Mouse (Mus musculus): Measurements from ENCODE around the gene Aldoart1.

GRCm38 (mm10) chr4:72836430-72836829, 16.0 kb downstream of the Aldoart1 start:
- TF ChIP-seq NRF1 (IDR thresholded peaks at IDR 0.05; ENCODE audit: low read depth, low read length) (no peak), CTCF (conservative IDR thresholded peaks at IDR 0.05 in 1 of 2, IDR thresholded peaks at IDR 0.05 in 1 of 2; ENCODE audit: low read depth in 2 of 2, low read length in 2 of 2) (no peak), ZKSCAN1 (IDR thresholded peaks at IDR 0.05; ENCODE audit: borderline replicate concordance, low read depth, low read length) (no peak), UBTF (IDR thresholded peaks at IDR 0.05; ENCODE audit: low read depth, low read length) (no peak), ETS1 (conservative IDR thresholded peaks at IDR 0.05; ENCODE audit: low read depth, low read length) (no peak), BHLHE40 (IDR thresholded peaks at IDR 0.05; ENCODE audit: low read depth, low read length) (no peak), MAZ (IDR thresholded peaks at IDR 0.05; ENCODE audit: low read depth, low read length) (no peak), NELFE (IDR thresholded peaks at IDR 0.05; ENCODE audit: low read depth, low read length) (no peak)

Measured in CH12.LX (cell line).